Mouse (Mus musculus): Measurements from ENCODE around the gene Chst11.

DNA sequence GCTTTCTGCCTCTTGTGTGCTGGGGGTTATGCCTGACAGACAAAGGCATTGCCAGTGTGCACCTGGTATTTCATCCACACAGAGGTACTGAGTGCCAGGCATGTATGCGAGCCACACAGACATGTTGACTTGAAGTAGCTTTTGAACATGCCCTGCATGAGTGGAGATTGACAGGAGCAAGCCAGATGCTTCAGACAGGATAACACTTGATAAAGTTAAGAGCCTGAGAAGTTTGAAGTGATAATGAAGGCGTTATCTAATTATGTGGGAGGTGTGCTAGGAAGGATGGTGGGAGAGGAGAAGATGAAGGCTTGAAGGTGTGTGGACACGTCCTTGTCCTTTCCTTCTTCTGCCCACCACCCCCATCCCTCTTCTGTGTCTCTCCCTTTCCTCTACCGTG is 28.7 kb downstream of the Chst11 start:
- TF ChIP-seq POLR2A (IDR thresholded peaks at IDR 0.05; ENCODE audit: borderline replicate concordance, insufficient read depth, low read length), result no peak
- no peak for TF ChIP-seq CTCF (IDR thresholded peaks at IDR 0.05; ENCODE audit: borderline replicate concordance, insufficient read depth, low read depth, low read length)
